Mouse (Mus musculus) adrenal gland, postnatal 36 days (tissue): ENCODE results near the gene Gpr34. TPM values are rescaled to one million over a fixed set of nuclear protein-coding genes. Genes with fewer than 3 reads are reported as not detected.

ENCODE experiments used
- DNase-seq, 2 experiments: peaks; one replicate each; pipeline ENCODE4 v3.0.0; 2021; ENCODE audit warnings: mixed read lengths in 1 of 2
- microRNA-seq: library from miRNA; unstranded; fragments of <30 nt; microRNA quantifications from one replicate; pipeline ENCODE4 v1.2.0, GENCODE M21; 2021
- total RNA-seq, 2 experiments: library from RNA; stranded (reverse); gene quantifications; 2 replicates each; pipeline ENCODE4 v1.2.3; 2021

Gpr34 gene
- total RNA-seq, 2 experiments from 2014 or later = 0.73 to 1.3 TPM

DNA sequence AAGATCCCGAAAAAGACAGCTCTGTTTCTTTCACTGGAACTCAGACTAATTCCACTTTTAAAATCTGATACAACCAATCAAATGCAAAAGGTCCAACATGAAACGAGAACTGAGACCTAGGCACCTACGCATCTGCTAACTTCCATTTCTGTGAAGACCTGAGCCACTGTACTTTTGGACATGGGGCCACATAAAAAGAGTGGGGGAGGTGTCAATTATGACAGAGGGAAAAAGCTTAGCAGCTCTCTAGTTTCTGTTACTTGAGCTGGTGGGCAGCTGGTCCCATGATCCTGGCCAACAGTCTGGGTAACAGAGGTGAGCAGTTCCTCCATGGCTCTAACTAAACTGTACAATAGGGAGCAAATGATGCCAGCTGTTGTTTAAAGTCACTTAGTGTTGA, 41.1 kb downstream of the Gpr34 start:
- DNase-seq = no peak

DNA sequence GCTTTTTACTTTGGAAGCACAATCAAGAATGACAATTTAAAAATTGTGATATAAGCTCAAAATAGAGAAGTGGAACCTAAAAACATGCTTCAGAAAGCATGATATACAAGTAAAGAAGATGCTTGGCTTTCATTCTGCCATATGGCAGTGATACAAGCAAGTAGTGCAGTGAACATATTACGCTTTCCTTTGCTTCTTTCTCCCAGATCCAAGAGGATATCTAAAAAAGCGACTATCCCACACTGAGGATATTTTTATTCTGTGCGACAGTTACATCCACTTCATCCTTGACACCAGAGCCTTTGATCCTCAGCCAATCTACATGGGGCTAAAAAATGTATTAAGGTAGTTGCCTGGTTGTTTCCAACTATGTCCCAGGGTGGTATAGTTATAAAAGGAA, 49.9 kb downstream of the Gpr34 start:
- DNase-seq = no peak

DNA sequence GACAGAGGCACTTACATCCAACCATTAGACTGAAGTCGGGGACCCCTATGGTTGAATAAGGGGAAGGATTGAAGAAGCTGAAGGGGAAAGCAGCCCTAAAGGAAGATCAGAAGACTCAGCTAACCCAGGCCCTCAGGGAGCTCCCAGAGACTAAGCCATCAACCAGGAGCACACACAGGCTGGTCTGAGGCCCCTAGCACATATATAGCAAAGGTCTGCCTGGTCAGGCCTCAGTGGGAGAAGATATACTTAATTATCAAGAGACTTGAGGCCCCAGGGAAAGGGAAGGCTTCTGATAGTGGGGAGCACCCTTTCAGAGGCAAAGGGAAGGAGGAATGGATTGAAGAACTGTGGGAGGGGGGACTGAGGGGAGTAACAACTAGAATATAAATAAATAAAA, 54.7 kb downstream of the Gpr34 start:
- DNase-seq = no peak

DNA sequence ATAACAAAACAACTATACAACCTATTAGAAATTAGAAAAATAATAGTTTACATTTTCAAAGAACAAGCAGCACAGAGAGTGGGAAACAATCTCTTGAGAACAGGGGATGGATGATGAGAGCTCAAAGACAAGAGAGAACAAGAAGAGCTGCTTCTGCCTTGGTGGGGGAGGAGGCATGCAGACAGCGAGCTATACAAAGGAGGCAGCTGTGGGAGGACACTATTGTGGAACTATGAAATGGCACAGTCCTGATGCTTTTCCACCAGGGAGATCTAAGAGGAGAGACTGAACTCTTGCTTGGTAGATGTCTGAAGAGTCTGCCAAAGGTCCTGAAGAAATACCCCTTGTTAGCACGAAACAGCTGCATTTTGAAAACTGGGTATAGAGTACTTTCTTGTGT, 56.5 kb downstream of the Gpr34 start:
- no peak for DNase-seq

Small RNA genes within 50 kb of the gene (microRNA-seq; reads per million reads assigned to microRNA genes)
- gene Gm25246 = not detected

Other genes with a start within 250 kb of the Gpr34 start
- gene Nyx, start 166.0 kb upstream of the Gpr34 start, total RNA-seq = under 1 TPM; 0.30 TPM
- under 1 TPM in 1 of 2 experiments, not detected in 1; 0.10 TPM for gene Gpr82, start 29.3 kb downstream of the Gpr34 start, total RNA-seq
- gene Cask, start 219.3 kb downstream of the Gpr34 start, total RNA-seq = 10 to 100 TPM; 32.9 to 42.1 TPM